Mouse (Mus musculus) gastrocnemius, adult 8-10 months (tissue): ENCODE measurements around the gene Gpr179. TPM values are rescaled to one million over a fixed set of nuclear protein-coding genes. Genes with fewer than 3 reads are reported as not detected.

Experiments used
- DNase-seq, 2 experiments: peaks; one replicate each; pipeline ENCODE4 v3.0.0; 2022; ENCODE audit warnings: low spot score in 2 of 2
- total RNA-seq, 4 experiments: library from RNA; stranded (reverse); gene quantifications; 2 replicates each; pipeline ENCODE4 v1.2.4; 2022

Gene Gpr179
- under 1 TPM in 1 of 4 experiments, not detected in 3; 0.05 TPM for total RNA-seq

GRCm38 (mm10) chr11:97352027-97352684, at the start of gene Gpr179:
Gpr179 (minus strand) TSS chr11:97352077.
- no peak for DNase-seq

DNA sequence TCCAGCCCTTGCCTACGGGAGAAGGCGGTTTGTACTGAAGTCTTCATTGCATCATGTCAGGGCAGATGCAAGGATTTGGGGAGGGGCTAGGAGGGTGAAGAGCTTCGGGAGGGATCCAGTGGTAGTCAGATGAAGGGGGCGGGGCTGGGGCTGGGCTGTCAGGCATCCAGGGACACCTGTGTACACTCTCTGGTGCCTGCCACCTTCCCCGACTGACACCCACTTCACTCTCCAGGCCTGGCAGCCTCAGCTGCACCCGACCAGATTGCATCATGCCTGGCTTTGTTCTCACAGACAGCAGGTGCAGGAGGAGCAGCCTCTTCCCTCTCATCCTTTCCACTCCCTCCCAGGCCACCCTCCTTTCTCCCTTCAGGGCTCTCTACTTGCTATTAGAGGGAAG, 49.2 kb upstream of the Gpr179 start:
- DNase-seq: no peak

- peak; percentile 71 to 77 for DNase-seq
Measured at GRCm38 (mm10) chr11:97399958-97400710, 48.3 kb upstream of the Gpr179 start.

DNA sequence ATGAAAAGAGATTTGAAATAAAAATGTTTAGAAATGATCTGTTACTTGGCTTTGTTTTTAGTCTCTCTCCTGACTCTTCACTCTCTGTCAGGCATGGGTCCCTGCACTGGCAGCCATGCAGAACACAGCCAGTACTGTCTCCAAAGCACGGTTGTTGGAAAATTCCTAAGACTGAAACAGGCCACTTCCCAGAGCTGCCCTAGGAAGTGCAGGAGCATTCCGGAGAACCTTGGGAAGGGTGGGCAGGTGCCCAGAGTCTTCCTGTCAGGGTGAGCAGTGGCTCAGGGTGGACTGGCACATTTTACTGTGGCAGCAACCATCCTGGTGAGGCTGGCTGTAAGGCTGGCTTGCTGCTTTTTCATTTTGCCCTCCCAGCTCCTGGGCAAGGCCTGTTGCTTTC, 46.6 kb upstream of the Gpr179 start:
- no peak for DNase-seq

DNA sequence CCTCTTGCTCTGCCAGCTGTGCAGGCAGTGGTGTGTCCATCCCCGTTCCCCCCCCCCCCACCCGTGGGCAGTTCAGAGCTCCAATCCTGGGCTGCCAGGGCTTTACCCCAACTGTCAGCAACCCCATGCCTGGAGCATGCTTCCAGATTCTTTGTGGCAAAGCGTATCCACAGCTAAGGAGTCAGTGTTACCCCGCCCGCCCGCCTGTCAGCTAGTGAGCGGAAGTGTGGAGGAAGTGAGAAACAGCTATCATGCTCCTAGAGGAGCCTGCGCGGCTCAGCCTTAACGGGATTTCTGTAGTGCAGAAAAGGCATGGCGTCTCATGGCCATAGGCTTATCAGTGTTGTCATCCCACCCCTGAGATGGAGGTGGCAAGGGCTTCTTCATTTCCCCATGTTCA, 42.3 kb upstream of the Gpr179 start:
- DNase-seq: no peak

DNA sequence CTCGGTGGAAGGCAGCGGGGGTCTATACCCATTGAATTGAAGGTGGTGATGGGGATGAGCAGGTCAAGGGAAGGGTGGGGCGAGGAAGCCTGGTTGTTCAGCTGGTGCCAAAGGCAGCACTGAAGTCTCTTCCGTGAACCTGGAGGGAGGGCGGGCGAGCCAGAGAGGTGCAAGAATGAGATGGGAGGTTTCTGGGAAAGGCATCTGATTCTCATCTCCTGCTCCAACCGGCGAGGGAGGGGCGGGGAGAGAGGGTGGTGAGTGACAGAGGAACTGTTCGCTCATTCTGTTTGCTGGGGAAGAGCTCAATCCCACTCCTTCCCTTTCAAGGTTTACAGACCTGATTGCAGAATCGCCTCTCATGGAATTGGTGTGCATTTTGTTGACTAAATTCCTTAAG, 41.8 kb upstream of the Gpr179 start:
- no peak for DNase-seq

- DNase-seq: no peak
Measured at GRCm38 (mm10) chr11:97389127-97389526, 37.2 kb upstream of the Gpr179 start.

DNA sequence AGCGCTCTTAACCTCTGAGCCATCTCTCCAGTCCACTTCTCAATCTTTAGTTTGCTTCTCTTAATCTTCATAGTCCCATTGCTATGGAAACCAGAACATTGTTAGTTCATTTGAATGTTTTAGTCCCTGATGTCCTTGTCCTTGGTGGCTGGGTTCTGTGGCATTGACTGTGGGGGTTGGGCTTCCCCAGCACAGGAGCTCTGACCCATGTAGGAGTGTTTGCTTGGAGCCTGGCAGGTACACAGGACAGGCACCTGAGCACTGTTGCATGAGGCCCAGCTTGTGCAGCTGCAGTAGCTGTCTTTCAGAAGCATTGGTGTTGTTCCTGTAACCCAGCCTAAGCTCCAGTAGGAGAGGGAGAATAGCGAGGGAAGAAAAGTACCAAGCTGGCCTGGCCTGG, 35.9 kb upstream of the Gpr179 start:
- DNase-seq: no peak

GRCm38 (mm10) chr11:97383764-97384163, 31.9 kb upstream of the Gpr179 start:
- DNase-seq: no peak

GRCm38 (mm10) chr11:97383017-97383416, 31.1 kb upstream of the Gpr179 start:
- no peak for DNase-seq

DNA sequence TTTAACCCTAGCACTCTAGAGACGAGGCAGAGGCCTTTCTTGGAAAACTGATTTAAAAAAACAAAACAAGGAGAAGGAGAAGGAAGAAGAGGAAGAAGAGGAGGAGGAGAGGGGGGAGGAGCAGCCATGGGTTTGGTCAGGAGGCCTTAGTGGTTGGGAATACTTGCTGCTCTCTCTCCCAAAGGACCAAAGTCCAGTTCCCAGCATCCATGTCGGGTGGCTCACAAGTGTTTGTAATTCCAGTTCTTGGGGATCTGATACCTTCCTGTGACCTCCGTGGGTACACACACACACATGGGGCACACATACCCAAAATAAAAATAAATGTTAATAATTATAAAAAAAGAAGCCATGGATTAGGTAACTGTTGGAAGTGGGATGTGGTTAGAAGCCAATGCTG, 28.2 kb upstream of the Gpr179 start:
- no peak for DNase-seq

- peak; percentile 15 to 29 for DNase-seq
Measured at GRCm38 (mm10) chr11:97373402-97373801, 21.5 kb upstream of the Gpr179 start.

GRCm38 (mm10) chr11:97372159-97372864, 20.4 kb upstream of the Gpr179 start:
- no peak for DNase-seq

DNA sequence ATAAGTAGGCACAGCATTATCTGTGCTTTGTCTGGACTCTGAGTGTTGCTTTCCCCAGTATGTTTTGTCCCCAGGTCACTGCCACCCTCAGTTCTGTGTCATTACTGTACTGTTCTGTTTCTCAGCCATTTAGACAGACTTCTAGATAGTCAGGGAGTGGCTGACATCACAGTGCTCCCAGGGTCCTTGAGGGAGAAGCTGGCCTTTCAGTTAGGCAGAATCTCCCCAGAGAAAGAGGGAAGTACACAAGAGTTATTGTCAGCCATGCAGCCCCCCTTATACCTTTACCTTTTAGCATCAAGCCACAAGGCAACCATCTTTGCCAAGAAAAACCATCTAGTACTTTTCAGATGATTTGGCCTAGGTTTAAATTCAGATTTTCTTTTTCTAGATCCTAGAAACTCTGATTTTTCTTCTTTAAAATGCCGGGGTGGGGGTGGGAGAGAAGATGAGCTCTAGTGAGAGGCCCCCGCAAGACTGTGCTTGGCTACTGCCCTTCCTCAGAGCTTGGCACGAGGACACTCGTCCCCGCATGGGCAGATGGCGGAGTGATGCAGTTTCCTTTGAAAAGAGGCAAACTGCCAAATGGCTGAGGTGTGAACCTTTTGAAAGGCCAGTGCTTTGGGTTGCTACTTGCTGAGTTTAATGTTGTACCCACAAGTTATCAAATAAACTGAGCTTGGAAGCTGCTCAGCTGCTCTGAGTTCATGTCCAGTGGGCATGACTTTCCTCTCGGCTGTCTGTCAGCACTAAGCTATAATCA, 18.6 kb upstream of the Gpr179 start:
- DNase-seq: no peak

DNA sequence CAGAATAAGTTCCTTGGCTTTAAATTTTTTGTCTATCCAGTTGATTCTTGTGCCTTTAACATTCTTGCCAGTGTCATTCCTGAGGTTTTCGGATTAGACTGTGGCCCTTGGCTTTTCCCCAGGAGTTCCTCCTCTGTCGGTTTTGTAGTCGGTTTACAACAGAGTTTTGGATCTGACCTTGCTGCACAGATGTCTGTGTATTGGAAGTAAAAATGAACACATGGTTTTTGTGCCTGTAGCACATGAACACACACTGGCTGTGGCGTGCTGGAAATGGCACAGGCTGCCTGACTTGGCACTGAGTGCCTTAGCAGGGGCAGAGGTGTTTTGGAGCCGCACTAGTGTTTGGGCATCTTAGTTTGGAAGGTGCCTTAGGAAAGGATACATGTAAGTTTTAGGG, 16.6 kb upstream of the Gpr179 start:
- DNase-seq: no peak

DNA sequence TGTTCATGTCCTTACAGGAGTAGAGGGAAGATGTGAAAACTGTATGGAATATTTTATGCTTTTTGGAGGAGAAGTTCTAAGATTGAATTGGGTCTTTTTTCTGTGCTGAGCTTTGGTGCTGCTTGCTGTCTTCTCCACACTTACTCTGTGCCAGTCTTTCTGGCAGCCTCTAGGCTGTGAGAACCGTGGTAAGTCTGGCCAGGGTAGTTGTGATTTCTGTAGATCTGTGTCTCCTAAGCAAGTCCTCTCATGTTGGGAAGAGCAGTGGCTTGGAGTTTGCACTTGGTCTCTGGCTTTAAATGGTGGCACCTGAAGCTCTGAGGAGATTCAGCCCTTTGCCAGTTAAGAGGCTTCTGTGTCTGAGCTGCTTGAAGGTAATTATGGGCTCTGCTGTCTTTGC, 13.7 kb upstream of the Gpr179 start:
- DNase-seq: no peak

DNA sequence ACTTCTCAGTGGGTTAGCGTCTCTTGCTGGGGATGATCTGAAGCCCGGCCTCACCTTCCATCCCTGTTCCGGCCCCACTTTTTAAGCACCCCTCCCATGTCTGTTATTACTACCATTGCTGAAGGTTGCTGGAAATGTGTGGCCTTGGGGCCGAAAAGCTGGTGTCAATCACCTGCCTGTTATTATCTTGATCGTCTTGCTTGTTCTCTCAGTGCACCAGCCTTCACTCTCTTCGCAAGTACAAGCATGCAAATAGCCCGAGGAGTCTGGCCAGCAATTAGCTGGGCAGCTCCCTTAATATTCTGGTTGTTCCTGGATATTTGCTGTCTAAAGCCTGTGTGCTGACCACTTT, 11.7 kb upstream of the Gpr179 start:
- no peak for DNase-seq

DNA sequence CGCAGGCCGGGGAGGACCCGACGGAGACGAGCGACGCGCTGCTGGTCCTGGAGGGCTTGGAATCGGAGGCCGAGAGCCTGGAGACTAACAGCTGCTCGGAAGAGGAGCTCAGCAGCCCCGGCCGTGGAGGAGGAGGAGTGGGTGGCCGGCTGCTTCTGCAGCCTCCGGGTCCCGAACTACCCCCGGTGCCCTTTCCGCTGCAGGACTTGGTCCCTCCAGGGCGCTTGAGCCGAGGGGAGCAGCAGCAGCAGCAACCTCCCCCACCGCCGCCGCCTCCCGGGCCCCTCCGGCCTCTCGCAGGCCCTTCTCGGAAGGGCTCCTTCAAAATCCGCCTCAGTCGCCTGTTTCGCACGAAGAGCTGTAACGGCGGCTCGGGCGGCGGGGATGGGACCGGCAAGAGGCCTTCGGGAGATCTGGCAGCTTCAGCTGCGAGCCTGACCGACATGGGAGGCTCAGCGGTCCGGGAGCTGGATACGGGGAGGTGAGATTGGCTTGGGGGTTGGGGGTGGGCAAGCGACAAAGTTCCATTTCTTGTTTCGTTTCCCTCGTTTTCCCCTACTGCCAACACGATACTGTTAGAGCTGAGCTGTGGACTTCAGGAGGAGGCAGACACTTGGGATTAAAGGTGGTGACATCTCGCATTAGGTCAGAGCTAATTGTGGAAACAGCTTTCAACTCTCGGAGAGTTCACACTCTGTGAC, 11.2 kb upstream of the Gpr179 start:
- DNase-seq: peak; percentile 17 to 34

GRCm38 (mm10) chr11:97362649-97362942, 10.7 kb upstream of the Gpr179 start:
- peak; percentile 23 for DNase-seq

DNA sequence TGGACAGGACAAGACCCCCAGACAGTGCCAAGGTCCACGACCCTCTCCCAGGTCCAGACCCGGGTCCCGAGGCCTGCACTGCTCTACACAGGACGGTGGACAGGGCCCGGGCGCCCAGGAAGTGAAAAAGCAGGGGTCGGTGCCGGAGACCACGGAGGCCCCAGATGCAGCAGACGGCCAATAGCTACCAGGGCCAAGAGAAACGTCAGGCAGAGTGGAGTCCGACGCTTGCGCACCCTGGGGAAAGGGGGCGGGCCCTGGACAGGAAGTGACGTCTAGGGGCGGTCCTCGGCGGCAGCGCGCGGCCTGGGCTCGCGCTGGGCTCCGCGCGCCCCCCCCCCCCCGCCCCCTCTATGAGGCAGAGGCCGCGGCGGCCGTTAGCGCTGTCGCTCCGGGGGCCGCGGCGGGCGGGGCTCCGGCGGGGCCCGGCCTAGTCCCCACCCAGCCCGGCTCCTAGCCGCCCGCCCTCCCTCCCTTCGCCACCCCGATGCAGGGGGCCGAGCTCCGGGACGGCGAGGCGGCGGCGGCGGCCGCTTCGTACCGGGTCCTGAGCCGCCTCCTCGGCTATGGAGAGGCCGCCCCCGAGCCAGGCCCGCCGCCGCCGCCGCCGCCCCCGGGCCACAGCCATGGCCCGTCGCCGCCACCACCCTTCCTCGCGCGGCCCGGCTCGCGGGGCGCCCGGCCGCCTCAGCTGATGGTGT, 10.2 kb upstream of the Gpr179 start, which contains the start of gene Socs7:
Gene Socs7 (plus strand): TSS at position 604 of the 701 bp plus-strand sequence.
- peak; percentile 91 to 92 for DNase-seq

DNA sequence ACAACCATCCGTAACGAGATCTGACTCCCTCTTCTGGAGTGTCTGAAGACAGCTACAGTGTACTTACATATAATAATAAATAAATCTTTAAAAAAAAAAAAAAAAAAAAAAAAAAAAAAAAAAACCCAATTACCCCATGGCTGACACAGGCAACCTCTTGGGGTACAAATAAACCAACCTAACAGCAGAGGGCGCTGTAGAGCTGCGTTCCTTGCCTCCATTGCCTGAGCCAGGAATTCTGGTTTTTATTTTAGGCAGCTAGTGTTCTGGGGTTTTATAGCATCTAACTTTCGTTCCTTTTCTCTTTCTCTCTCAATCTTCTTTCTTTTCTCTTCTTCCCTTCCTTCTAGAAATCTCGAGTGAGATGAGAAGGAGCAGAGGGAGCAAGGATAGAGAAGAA, 5.8 kb upstream of the Gpr179 start:
- DNase-seq: peak; percentile 49 to 53
